Mouse (Mus musculus) thymus, postnatal 0 days (tissue): Measurements from ENCODE around the gene Stard8. TPM values are rescaled to one million over a fixed set of nuclear protein-coding genes. Genes with fewer than 3 reads are reported as not detected.
"Not testable (repeated sequence)": the region's sequence is repeated elsewhere in the genome, so short reads cannot be mapped to it uniquely, and the experiment has no call there.

Source experiments
- DNase-seq: peaks from one replicate; pipeline ENCODE4 v3.0.0-alpha.2; 2015; ENCODE audit warnings: low spot score
- polyA plus RNA-seq: library from polyadenylated mRNA; unstranded; fragments of >200 nt; fragmentation: Nextera tagmentation; extraction: Ambion mirVana; gene quantifications from 2 replicates; pipeline ENCODE4 v1.2.1, GENCODE M21; 2015

The Stard8 gene
- polyA plus RNA-seq, 1 experiment from 2014 or later = 1.7 TPM

GRCm38 (mm10) chrX:99046360-99047055 is 43.5 kb downstream of the Stard8 start:
- no peak for DNase-seq

GRCm38 (mm10) chrX:99048111-99048510 is 45.1 kb downstream of the Stard8 start:
- no peak for DNase-seq

- DNase-seq = no peak
These were observed 46.2 kb downstream of the Stard8 start for GRCm38 (mm10) chrX:99049247-99049646.

- DNase-seq = no peak
These were observed 47.9 kb downstream of the Stard8 start for GRCm38 (mm10) chrX:99050736-99051481.

- DNase-seq = no peak
These were observed 49.2 kb downstream of the Stard8 start for GRCm38 (mm10) chrX:99052255-99052654.

- DNase-seq = no peak
These were observed 51.5 kb downstream of the Stard8 start for GRCm38 (mm10) chrX:99054512-99054911.

GRCm38 (mm10) chrX:99057772-99058440 is 54.9 kb downstream of the Stard8 start:
- DNase-seq = no peak

- DNase-seq = no peak
These were observed 56.1 kb downstream of the Stard8 start for GRCm38 (mm10) chrX:99059119-99059518.

- no peak for DNase-seq
These were observed 62.5 kb downstream of the Stard8 start for GRCm38 (mm10) chrX:99065582-99065981.

- no peak for DNase-seq
These were observed 63.5 kb downstream of the Stard8 start for GRCm38 (mm10) chrX:99066550-99066949.

- no peak for DNase-seq
These were observed 64.2 kb downstream of the Stard8 start for GRCm38 (mm10) chrX:99067232-99067631.

- no peak for DNase-seq
These were observed 64.7 kb downstream of the Stard8 start for GRCm38 (mm10) chrX:99067671-99068151.

- no peak for DNase-seq
These were observed 68.1 kb downstream of the Stard8 start for GRCm38 (mm10) chrX:99071188-99071587.

GRCm38 (mm10) chrX:99072596-99072995 is 69.5 kb downstream of the Stard8 start:
- no peak for DNase-seq

- no peak for DNase-seq
These were observed 72.1 kb downstream of the Stard8 start for GRCm38 (mm10) chrX:99075111-99075510.

- DNase-seq = no peak
These were observed 73.4 kb downstream of the Stard8 start for GRCm38 (mm10) chrX:99076460-99076859.

- not testable (repeated sequence) for DNase-seq
These were observed 75.4 kb downstream of the Stard8 start for GRCm38 (mm10) chrX:99078374-99078892.

- no peak for DNase-seq
These were observed 89.7 kb downstream of the Stard8 start for GRCm38 (mm10) chrX:99092704-99093103.

GRCm38 (mm10) chrX:99111088-99111724 is 108.2 kb downstream of the Stard8 start:
- not testable (repeated sequence) for DNase-seq

GRCm38 (mm10) chrX:99119510-99119909 is 116.5 kb downstream of the Stard8 start:
- no peak for DNase-seq
